Mouse (Mus musculus) stomach, postnatal 0 days (tissue): Measurements from ENCODE around the gene Fpgs. TPM values are rescaled to one million over a fixed set of nuclear protein-coding genes. Genes with fewer than 3 reads are reported as not detected.

ENCODE experiments used
- ATAC-seq: fragments of 200-750 bp; cut with Nextera tagmentation; 2 replicates; pipeline ENCODE4 v1.8.0; 2017; ENCODE audit not compliant: low FRiP score, low TSS enrichment
- DNase-seq: peaks from one replicate; pipeline ENCODE4 v3.0.0-alpha.2; 2016; ENCODE audit warnings: low spot score
- H3K27ac ChIP-seq: fragments of 300-500 bp; sonication (generic); replicated peaks from 2 replicates; pipeline ENCODE4 v1.5.1; 2014; ENCODE audit warnings: mild to moderate bottlenecking, control low read depth
- H3K27me3 ChIP-seq: fragments of 300-500 bp; sonication (generic); 2 replicates; pipeline ENCODE4 v1.6.1; 2014; ENCODE audit warnings: low read length; ENCODE audit not compliant: control insufficient read depth, insufficient read depth
- H3K36me3 ChIP-seq: fragments of 300-500 bp; sonication (generic); 2 replicates; pipeline ENCODE4 v1.6.1; 2014; ENCODE audit warnings: low read length, mixed read lengths; ENCODE audit not compliant: control insufficient read depth, insufficient read depth
- H3K4me1 ChIP-seq: fragments of 300-500 bp; sonication (generic); replicated peaks from 2 replicates; pipeline ENCODE4 v1.6.1; 2014; ENCODE audit warnings: antibody characterized with exemption; ENCODE audit not compliant: control insufficient read depth, insufficient read depth
- H3K4me2 ChIP-seq: fragments of 300-500 bp; sonication (generic); replicated peaks from 2 replicates; pipeline ENCODE4 v1.6.1; 2014; ENCODE audit warnings: low read depth, mild to moderate bottlenecking, control low read depth, moderate library complexity
- H3K4me3 ChIP-seq: fragments of 300-500 bp; sonication (generic); 2 replicates; pipeline ENCODE4 v1.5.1; 2014; ENCODE audit warnings: low read depth, low read length, control low read depth
- H3K9ac ChIP-seq: fragments of 300-500 bp; sonication (generic); 2 replicates; pipeline ENCODE4 v1.6.1; 2014; ENCODE audit warnings: mild to moderate bottlenecking, low read length, control low read depth, mixed read lengths
- H3K9me3 ChIP-seq: fragments of 300-500 bp; sonication (generic); 2 replicates; pipeline ENCODE4 v1.6.1; 2016; ENCODE audit warnings: low read length; ENCODE audit not compliant: control insufficient read depth
- CTCF ChIP-seq: IDR thresholded peaks from 2 replicates; pipeline ENCODE4 v1.5.1; 2016; ENCODE audit warnings: antibody characterized with exemption, low read depth, mild to moderate bottlenecking, moderate library complexity
- EP300 ChIP-seq: optimal IDR thresholded peaks from 2 replicates; pipeline ENCODE3; 2016; ENCODE audit warnings: antibody characterized with exemption
- WGBS: fragments of 180-500 bp; shearing (Covaris S2); extraction: QIAGEN DNeasy Blood & Tissue Kit; methylation state at CpG from one replicate; pipeline ENCODE4 v1.1.7; 2014; 5-methylcytosine and 5-hydroxymethylcytosine counted together
- microRNA counts: library from miRNA; unstranded; fragments of <30 nt; microRNA quantifications from one replicate; lab custom pipeline; 2015
- microRNA-seq: library from miRNA; unstranded; fragments of <30 nt; microRNA quantifications from one replicate; pipeline ENCODE4, GENCODE M21; 2016
- polyA plus RNA-seq: library from polyadenylated mRNA; unstranded; fragments of >200 nt; fragmentation: Nextera tagmentation; extraction: Ambion mirVana; gene quantifications from 2 replicates; pipeline ENCODE4 v1.2.1, GENCODE M21; 2015

Gene Fpgs
- polyA plus RNA-seq, 1 experiment from 2014 or later: 15.1 TPM

DNA sequence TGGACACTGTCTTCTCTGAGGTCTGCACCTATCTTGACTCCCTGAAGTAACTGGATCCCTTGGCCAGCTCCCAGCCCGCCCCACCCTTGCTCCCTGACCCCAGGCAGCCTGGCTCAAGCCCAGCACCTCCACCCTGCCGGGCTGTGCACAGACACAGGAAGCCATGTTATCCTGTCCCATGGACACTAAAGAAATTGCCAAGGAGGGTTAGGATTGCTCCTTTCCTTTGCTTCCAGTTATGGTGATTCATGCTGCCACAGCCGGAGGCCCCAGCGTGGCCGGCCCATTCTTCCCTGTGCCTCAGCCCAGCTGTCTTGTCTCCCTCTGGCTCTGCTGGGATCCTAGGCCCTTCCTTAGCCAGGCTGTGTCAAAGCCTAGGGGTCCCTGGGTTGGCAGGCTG lies 70.3 kb downstream of the Fpgs start:
- DNase-seq: no peak

More for the DNA sequence above, 70.3 kb downstream of the Fpgs start:
- ATAC-seq: no peak
- WGBS: 41% methylated on average over 5 of the region's 5 CpGs
- TF ChIP-seq CTCF (no peak), EP300 (no peak)
- no peaks in the 10 kb centered on the region for H3K27me3 ChIP-seq
- H3K4me3 ChIP-seq: no peak overlapping the region
- no peak overlapping the region for H3K9ac ChIP-seq
- H3K4me1 ChIP-seq: no peaks in the 10 kb centered on the region
- no peak overlapping the region for H3K4me2 ChIP-seq
- peak overlapping the region; percentile 74 for H3K27ac ChIP-seq
- no peaks in the 10 kb centered on the region for H3K9me3 ChIP-seq
- H3K36me3 ChIP-seq: no peaks in the 10 kb centered on the region

MicroRNAs encoded within 50 kb of the gene (microRNA counts, 519-probe panel; counts per million panel counts)
- not detected for microRNA mmu-miR-1954 (lab: Ali Mortazavi, UCI)
- microRNA mmu-miR-2861 (lab: Ali Mortazavi, UCI): not detected

Small RNA genes lying within 50 kb of the gene (microRNA-seq; reads per million reads assigned to microRNA genes)
- gene Gm47291: not detected
- gene Mir1954: not detected
- gene Mir2861: not detected
- gene Mir3960: not detected
- not detected for gene Mir8093

Other genes with a start within 250 kb of the Fpgs start
- 16.6 and 20.2 TPM in 2 replicates for gene Fam102a, start 168.8 kb downstream of the Fpgs start, polyA plus RNA-seq
- 87.5 and 91.8 TPM in 2 replicates for gene Dpm2, start 133.3 kb downstream of the Fpgs start, polyA plus RNA-seq
- gene Pip5kl1, start 129.3 kb downstream of the Fpgs start, polyA plus RNA-seq: 0.08 and 0.18 TPM in 2 replicates
- gene 9430097D07Rik, start 128.5 kb downstream of the Fpgs start, polyA plus RNA-seq: not detected in 2 replicates
- gene St6galnac4, start 117.0 kb downstream of the Fpgs start, polyA plus RNA-seq: 7.4 and 7.7 TPM in 2 replicates
- 9.1 and 11.3 TPM in 2 replicates for gene St6galnac6, start 104.4 kb downstream of the Fpgs start, polyA plus RNA-seq
- gene Ak1, start 82.4 kb downstream of the Fpgs start, polyA plus RNA-seq: 21.8 and 26.1 TPM in 2 replicates
- gene Eng, start 57.5 kb downstream of the Fpgs start, polyA plus RNA-seq: 23.0 and 23.3 TPM in 2 replicates
- gene Cdk9, start 8.9 kb upstream of the Fpgs start, polyA plus RNA-seq: 55.8 and 57.8 TPM in 2 replicates
- gene Sh2d3c, start 16.9 kb upstream of the Fpgs start, polyA plus RNA-seq: 7.7 and 8.4 TPM in 2 replicates
- gene 6330409D20Rik, start 36.9 kb upstream of the Fpgs start, polyA plus RNA-seq: not detected in 2 replicates
- gene Tor2a, start 53.1 kb upstream of the Fpgs start, polyA plus RNA-seq: 45.9 and 50.3 TPM in 2 replicates
- 0.05 and 0.06 TPM in 2 replicates for gene Ttc16, start 71.5 kb upstream of the Fpgs start, polyA plus RNA-seq
- gene Ptrh1, start 71.6 kb upstream of the Fpgs start, polyA plus RNA-seq: 7.6 and 10.1 TPM in 2 replicates
- gene Cfap157, start 80.3 kb upstream of the Fpgs start, polyA plus RNA-seq: 0.63 and 1.1 TPM in 2 replicates
- gene Stxbp1, start 143.1 kb upstream of the Fpgs start, polyA plus RNA-seq: 9.3 and 9.5 TPM in 2 replicates
- 90.7 and 101 TPM in 2 replicates for gene Fam129b, start 172.0 kb upstream of the Fpgs start, polyA plus RNA-seq